Mouse (Mus musculus) embryonic fibroblast, embryonic 13.5 days (primary cell): ENCODE measurements around the gene Dock4.

Experiments
- CTCF ChIP-seq: IDR thresholded peaks from 2 replicates; pipeline ENCODE4 v1.5.1; 2011; ENCODE audit warnings: mild to moderate bottlenecking, control low read depth, low read length, moderate library complexity, borderline replicate concordance; ENCODE audit not compliant: insufficient read depth
- POLR2A ChIP-seq: IDR thresholded peaks from 2 replicates; pipeline ENCODE4 v1.6.1; 2011; ENCODE audit warnings: low read depth, mild to moderate bottlenecking, control low read depth, low read length, moderate library complexity

- TF ChIP-seq CTCF (no peak), POLR2A (no peak)
These were observed 22.5 kb downstream of the Dock4 start for GRCm38 (mm10) chr12:40468235-40468634.
